Mouse (Mus musculus) megakaryocyte, embryonic 14.5 days (primary cell): Measurements from ENCODE around the gene Ctns.

Experiments used
- FLI1 ChIP-seq: IDR thresholded peaks from 2 replicates; pipeline ENCODE4 v1.6.1; 2012; ENCODE audit warnings: low read length, inconsistent platforms, mixed read lengths
- GATA1 ChIP-seq: IDR thresholded peaks from 3 replicates; pipeline ENCODE4 v1.6.1; 2012; ENCODE audit warnings: mixed read lengths, low read length, inconsistent platforms, borderline replicate concordance

DNA sequence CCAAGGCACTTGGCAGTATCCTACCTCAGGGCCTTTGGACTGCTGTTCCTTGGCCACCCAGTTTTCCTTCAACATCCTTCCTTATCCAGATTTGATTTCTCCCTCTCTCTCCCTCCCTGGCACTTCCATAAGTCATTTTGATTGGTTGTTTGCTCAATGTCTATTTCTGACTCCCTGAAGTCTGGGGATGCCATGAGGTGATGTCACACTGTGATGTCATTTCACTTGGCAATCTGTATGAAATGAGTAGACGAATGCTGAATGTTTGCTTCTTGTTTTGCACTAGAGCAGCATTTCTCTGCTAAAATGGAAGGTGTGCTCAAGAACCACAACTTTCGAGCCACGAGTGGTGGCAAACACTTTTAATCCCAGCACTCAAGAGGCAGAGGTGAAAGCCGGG lies 37.2 kb downstream of the Ctns start:
- TF ChIP-seq GATA1 (no peak), FLI1 (no peak)
